Mouse (Mus musculus): ENCODE results near the gene Fam222b. TPM values are rescaled to one million over a fixed set of nuclear protein-coding genes. Genes with fewer than 3 reads are reported as not detected.
A peak's percentile ranks its signal among the peaks of the same experiment; 100 is the strongest.

Fam222b gene
- total RNA-seq, 2 experiments from 2014 or later: 27.5 to 32.1 TPM

DNA sequence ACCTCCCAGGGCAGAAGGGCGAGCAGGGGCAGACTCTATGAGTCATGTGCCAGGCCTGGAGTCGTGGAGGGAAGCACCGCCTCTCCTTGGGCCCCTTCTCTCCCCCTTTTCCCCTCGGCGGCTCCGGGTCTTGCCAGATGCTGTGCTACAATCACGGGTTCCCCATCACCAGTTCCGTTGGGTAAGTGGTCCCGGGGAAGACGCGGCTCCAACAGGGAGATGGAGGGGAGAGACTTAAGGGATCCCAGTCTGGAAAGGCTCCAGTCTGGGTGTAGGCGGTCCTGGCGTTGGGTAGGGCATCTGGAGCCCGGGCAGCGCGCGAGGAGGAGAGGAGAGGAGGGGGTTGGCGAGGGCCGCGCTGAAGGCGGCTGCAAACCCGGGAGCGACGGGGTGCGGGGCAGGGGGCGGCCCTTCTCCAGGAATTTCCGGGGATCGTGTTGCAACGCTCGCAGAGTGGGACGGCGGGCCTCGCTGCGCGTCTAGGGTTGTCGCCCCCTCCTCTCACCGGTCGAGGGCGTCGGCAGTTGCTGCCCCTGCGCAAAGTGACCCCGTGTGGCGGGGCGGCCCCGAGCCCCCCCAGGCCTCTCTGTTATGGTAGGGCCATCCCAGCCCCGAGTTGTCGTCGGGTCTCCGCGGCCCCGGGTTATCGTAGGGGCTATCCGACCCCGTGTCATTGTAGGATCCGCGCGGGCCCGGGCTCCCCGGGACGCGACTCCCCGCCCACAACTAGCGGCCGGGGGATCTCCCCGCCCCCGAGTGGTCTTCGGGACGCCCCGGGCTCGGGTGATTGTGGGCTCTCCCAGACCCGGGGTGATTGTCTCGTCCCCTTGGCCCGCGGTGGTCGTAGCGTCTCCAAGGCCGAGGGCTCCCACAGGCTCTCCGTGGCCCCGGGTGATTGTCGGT, 94.1 kb downstream of the Fam222b start, which contains the start of gene Rab34:
Gene Rab34 (plus strand): TSS at position 100 of the 903 bp plus-strand sequence.
- no peak for TF ChIP-seq CTCF (IDR thresholded peaks at IDR 0.05)
- intact Hi-C loops (cut with DNase I): no loop called here
- H3K27ac ChIP-seq: peak within 1 kb of the TSS; percentile 94
- peak; percentile 59 to 76 for DNase-seq (ENCODE audit: extremely low spot score in 1 of 2, low spot score in 2 of 2)
- H3K4me3 ChIP-seq: peak within 1 kb of the TSS; percentile 76

DNA sequence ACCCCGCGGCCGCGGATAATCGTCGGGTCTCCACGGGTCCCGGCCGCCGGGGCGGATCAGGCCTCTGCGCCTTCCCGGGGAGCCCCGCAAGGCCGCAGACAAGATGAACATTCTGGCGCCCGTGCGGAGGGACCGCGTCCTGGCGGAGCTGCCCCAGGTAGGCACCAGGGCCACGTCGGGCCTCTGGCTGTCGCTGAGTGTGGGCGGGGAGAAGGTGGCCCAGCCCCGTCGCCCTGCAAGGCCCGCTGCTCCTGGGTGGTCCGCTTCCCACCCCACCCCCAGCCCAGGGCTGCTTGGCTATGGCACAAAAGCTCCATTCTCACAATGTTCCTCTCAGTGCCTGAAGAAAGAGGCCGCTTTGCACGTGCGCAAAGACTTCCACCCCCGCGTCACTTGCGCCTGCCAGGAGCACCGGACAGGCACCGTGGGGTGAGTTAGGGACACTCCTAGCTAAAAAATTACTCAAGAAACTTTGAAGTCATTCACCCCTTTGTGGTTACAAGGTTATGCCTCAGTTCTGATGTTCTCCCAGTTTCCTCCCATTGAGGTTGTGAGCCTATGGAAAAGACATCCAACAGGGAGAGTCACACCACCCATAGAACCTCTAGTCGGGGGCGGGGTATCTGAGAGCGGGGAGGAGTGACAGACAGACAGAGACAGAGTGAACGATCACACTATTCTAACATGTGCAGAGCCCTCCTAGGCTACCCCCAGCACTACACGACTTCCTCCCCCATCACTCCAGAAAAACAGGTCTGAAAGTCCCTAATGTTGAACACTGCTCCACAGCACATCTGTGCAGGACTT, 95.0 kb downstream of the Fam222b start:
- peak; percentile 62 to 74 for DNase-seq (ENCODE audit: extremely low spot score in 1 of 2, low spot score in 2 of 2)
- intact Hi-C loops (cut with DNase I): no loop called here
- H3K4me3 ChIP-seq: peak overlapping the region; percentile 76
- H3K27ac ChIP-seq: peak overlapping the region; percentile 94
- no peak for TF ChIP-seq CTCF (IDR thresholded peaks at IDR 0.05)

DNA sequence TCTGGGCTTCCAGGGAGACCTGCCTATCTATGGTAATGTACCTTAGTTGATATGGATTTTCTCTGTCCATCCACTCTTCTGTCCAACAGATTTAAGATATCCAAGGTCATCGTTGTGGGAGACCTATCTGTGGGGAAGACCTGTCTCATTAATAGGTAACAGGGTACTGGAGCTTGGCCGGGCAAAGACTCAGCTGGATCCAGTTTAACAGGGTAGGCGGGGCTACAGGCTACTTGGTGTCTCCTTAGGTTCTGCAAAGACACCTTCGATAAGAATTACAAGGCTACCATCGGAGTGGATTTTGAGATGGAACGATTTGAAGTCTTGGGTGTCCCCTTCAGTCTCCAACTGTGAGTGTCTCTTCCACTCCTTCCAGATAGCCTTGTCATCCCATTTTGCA, 95.6 kb downstream of the Fam222b start:
- peak overlapping the region; percentile 94; the same call in 1 of the 2 replicates for H3K27ac ChIP-seq
- H3K4me3 ChIP-seq: peak overlapping the region; percentile 76; the same call in 1 of the 2 replicates

DNA sequence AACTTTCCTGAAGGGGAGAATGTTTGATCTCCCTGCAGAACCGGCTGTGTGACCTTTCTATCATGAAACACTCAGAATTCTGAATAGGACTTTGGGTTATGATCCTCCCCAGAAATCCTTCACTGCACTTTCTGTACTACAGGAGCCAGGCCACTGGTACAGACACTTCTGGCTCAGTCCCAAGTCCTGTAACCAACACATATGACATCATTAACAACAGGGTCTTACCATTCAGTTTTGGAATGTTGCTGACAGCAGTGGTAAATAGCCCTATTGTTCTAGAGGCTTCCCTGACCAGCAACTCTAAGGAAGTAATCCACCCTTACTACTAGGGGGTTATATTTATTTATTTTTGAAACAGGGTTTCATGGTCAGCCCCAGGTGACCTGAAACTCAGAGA, 98.7 kb downstream of the Fam222b start, which contains the start of gene Proca1:
Gene Proca1 (plus strand): TSS at position 280 of the 400 bp plus-strand sequence.
- H3K27ac ChIP-seq: no peak within 1 kb of the TSS
- intact Hi-C loops (cut with DNase I): no loop called here
- no peak for DNase-seq (ENCODE audit: extremely low spot score in 1 of 2, low spot score in 2 of 2)
- no peak within 1 kb of the TSS for H3K4me3 ChIP-seq
- no peak for TF ChIP-seq CTCF (IDR thresholded peaks at IDR 0.05)

More for the DNA sequence above, 95.6 kb downstream of the Fam222b start:
- no peak for TF ChIP-seq CTCF (IDR thresholded peaks at IDR 0.05)
- intact Hi-C loops (cut with DNase I): no loop called here
- no peak for DNase-seq (ENCODE audit: extremely low spot score in 1 of 2, low spot score in 2 of 2)

DNA sequence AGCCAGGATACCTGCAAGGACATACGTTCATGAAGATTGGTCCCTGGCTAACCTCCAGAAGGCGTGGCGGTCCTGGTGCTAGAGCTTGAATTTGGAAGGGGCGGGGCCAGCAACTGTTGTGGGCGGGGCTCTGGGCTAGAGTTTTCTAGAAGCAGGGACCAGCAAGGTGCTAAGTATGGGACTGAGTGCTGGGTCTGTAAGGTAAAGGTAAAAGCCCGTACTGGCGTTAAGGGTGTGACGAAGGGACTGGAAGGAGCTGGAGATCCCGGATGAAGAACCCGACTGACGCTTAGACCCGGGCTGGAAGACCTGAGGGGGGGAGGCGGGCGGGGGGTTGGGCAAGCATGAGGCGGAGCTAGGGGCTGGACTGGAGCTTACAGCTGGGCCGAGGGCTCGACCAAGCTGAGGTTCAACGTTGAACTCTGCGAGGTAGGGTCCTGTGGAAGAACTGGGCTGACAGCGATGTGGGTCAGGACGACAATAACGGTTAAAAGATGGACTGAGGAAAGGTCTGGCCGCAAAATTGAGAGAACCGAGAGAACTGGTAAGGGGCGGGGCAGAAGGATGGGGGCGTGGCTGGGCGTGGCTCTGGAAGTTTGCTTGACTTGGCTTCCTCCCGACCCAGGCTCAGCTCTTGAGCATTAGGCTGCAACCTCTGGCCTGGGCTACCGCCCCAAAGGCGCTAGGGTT, 100.1 kb downstream of the Fam222b start:
- TF ChIP-seq CTCF (IDR thresholded peaks at IDR 0.05): no peak
- H3K4me3 ChIP-seq: peak overlapping the region; percentile 41
- intact Hi-C loops (cut with DNase I): no loop called here
- no peak for DNase-seq (ENCODE audit: extremely low spot score in 1 of 2, low spot score in 2 of 2)
- no peak overlapping the region for H3K27ac ChIP-seq

DNA sequence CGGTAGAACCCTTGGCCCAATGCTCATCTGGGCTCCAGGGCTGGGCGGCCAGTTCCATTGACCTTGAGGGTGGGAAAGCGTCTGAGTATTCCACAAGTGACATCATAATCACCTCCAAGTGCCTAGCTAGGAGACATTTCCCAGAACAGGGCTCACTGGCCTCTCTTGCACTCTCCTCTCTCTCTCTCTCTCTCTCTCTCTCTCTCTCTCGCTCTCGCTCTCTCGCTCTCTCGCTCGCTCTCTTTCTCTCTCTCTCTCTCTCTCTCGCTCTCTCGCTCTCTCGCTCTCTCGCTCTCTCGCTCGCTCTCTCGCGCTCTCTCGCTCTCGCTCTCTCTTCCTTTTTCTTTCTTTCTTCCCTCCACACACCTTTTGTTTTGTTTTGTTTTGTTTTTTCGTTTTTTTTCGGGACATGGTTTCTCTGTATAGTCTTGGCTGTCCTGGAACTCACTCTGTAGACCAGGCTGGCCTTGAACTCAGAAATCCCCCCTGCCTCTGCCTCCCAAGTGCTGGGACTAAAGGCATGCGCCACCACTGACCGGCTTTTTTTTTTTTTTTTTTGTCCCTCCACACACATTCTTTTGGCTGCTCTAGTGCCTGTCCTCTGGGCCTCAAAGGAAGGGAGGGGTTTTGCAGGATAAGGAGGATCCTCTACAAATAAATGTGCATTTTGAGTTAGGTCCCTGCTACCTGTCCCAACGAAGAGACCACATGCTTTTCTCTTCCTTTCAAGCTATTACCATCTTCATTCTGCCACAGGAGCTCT, 100.8 kb downstream of the Fam222b start:
- TF ChIP-seq CTCF (IDR thresholded peaks at IDR 0.05): no peak
- Histone ChIP-seq H3K27ac (no peak overlapping the region), H3K4me3 (peak overlapping the region; percentile 41)
- intact Hi-C loops (cut with DNase I): no loop called here
- no peak for DNase-seq (ENCODE audit: extremely low spot score in 1 of 2, low spot score in 2 of 2)

DNA sequence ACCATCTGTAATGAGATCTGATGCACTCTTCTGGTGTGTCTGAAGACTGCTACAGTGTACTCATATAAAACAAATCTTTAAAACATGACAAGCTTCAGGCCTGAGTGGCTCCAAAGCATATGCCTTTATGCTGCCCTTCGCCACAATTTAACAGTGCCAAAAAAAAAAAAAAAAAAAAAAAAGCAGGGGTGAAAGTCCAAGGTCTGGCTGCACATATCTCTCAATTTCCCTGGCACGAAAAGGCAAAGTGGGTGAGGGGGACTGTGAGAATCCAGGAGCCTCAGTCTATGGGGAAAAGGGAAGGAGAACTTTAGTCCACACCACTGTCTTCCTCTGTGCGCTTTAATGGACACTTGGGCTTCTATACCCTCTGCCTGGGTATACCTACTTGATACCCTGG, 107.9 kb downstream of the Fam222b start:
- no peak for DNase-seq (ENCODE audit: extremely low spot score in 1 of 2, low spot score in 2 of 2)
- no peak overlapping the region for H3K27ac ChIP-seq
- TF ChIP-seq CTCF (IDR thresholded peaks at IDR 0.05): no peak
- no peak overlapping the region for H3K4me3 ChIP-seq
- intact Hi-C loops (cut with DNase I): no loop called here

DNA sequence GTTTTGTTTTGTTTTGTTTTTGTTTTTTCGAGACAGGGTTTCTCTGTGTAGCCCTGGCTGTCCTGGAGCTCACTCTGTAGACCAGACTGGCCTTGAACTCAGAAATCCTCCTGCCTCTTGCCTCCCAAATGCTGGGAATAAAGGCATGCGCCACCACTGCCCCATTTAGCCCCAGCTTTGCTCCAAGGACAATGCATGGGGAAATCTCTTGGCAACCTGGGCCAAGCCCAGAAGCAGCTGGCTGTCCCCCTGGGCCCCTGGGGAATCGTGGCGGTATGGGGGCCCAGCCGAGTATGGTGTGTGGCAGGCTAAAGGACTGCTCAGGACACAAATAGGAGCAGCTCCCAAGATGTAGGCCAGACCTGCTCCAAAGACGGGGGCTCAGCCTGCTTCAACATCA, 109.8 kb downstream of the Fam222b start:
- no peak for TF ChIP-seq CTCF (IDR thresholded peaks at IDR 0.05)
- intact Hi-C loops (cut with DNase I): no loop called here
- Histone ChIP-seq H3K4me3 (no peak overlapping the region), H3K27ac (no peak overlapping the region)
- DNase-seq (ENCODE audit: extremely low spot score in 1 of 2, low spot score in 2 of 2): no peak

DNA sequence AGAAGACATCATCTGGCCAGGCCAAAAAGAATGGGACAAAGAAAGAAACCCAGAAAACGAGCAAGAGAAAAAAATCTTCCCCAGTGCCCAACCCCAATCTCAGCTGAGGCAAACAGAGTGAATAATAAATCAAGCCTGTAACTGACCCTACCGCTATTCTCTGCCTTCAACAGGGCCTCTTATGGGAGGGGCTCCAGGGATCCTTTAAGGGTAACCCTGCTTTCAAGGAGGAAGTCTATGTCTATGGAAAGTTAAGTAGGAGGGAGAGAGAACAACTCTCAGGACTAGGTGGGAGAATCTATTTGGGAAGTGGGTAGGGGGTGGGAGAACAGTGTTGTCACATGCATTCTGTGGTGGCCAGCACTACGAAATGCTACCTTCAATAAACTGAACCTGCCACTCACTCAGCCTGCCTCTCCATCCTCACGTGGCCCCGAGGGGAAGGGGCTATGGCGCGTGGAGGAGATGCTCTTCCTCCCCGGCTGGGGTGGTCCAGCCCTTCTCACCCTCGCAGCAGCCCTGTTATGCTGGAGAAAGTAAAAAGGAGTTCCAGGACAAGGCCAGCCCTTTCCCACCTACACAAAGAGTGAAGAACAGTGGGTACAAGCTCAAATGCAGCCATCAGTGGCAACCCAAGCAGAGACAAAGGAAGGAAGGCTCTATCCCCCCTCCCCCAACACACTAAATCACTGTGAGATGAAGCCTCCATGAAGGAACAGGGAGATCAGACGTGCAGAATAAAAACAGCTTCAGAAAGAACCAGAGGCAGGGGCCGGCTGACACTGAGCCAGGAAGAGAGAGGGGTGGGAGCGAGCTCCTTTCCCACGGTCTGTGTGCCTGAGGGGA, 111.1 kb downstream of the Fam222b start:
- peak overlapping the region; percentile 44 for H3K27ac ChIP-seq
- intact Hi-C loops (cut with DNase I): no loop called here
- no peak for DNase-seq (ENCODE audit: extremely low spot score in 1 of 2, low spot score in 2 of 2)
- TF ChIP-seq CTCF (IDR thresholded peaks at IDR 0.05): no peak
- no peak overlapping the region for H3K4me3 ChIP-seq

Small RNAs within 50 kb of the gene (microRNA-seq; reads per million reads assigned to microRNA genes)
- gene Mir144 (43.8 to 104 reads per million in 2 experiments), gene Mir451a (0 reads per million in 2 experiments), gene Mir451b (0 reads per million in 2 experiments), gene Mir7653 (0.24 to 1.2 reads per million in 2 experiments)

Other genes with a start within 250 kb of the Fam222b start
- gene Pipox, start 200.6 kb upstream of the Fam222b start, total RNA-seq (2021): 1 to 10 TPM in 1 of 2 experiments, under 1 TPM in 1; 0.70 to 1.3 TPM
- 100 to 1,000 TPM; 127 to 157 TPM for gene Sez6, start 163.9 kb upstream of the Fam222b start, total RNA-seq (2021)
- gene Phf12, start 111.9 kb upstream of the Fam222b start, total RNA-seq (2021): 10 to 100 TPM; 58.9 to 59.2 TPM
- 1 to 10 TPM; 5.5 to 6.3 TPM for gene Dhrs13, start 62.4 kb upstream of the Fam222b start, total RNA-seq (2021)
- gene Flot2, start 56.7 kb upstream of the Fam222b start, total RNA-seq (2021): 10 to 100 TPM; 91.2 to 96.0 TPM
- 10 to 100 TPM; 18.9 to 19.0 TPM for gene Eral1, start 14.3 kb upstream of the Fam222b start, total RNA-seq (2021)
- gene Traf4, start 70.9 kb downstream of the Fam222b start, total RNA-seq (2021): 10 to 100 TPM; 10.5 to 10.6 TPM
- 1 to 10 TPM; 3.0 to 3.1 TPM for gene Nek8, start 82.0 kb downstream of the Fam222b start, total RNA-seq (2021)
- 10 to 100 TPM; 24.4 to 27.7 TPM for gene Tlcd1, start 82.1 kb downstream of the Fam222b start, total RNA-seq (2021)
- 100 to 1,000 TPM; 647 to 724 TPM for gene Rpl23a, start 88.9 kb downstream of the Fam222b start, total RNA-seq (2021)
- gene Rab34, start 93.8 kb downstream of the Fam222b start, total RNA-seq (2021): 10 to 100 TPM; 19.0 to 19.7 TPM
- gene Proca1, start 98.7 kb downstream of the Fam222b start, total RNA-seq (2021): 1 to 10 TPM; 4.7 to 7.7 TPM
- 10 to 100 TPM; 58.6 to 66.4 TPM for gene Sdf2, start 151.1 kb downstream of the Fam222b start, total RNA-seq (2021)
- gene Supt6, start 151.3 kb downstream of the Fam222b start, total RNA-seq (2021): 100 to 1,000 TPM; 100 to 107 TPM
- 100 to 1,000 TPM; 176 to 177 TPM for gene 2610507B11Rik, start 167.1 kb downstream of the Fam222b start, total RNA-seq (2021)
- 10 to 100 TPM; 21.1 to 29.5 TPM for gene BC030499, start 196.2 kb downstream of the Fam222b start, total RNA-seq (2021)
- gene Spag5, start 206.9 kb downstream of the Fam222b start, total RNA-seq (2021): 10 to 100 TPM; 12.1 to 16.1 TPM
- 100 to 1,000 TPM; 804 to 830 TPM for gene Aldoc, start 228.3 kb downstream of the Fam222b start, total RNA-seq (2021)
- 10 to 100 TPM; 60.7 to 62.8 TPM for gene Pigs, start 233.8 kb downstream of the Fam222b start, total RNA-seq (2021)
- 10 to 100 TPM; 29.1 to 32.2 TPM for gene Unc119, start 248.8 kb downstream of the Fam222b start, total RNA-seq (2021)